In the genomic region with DNA sequence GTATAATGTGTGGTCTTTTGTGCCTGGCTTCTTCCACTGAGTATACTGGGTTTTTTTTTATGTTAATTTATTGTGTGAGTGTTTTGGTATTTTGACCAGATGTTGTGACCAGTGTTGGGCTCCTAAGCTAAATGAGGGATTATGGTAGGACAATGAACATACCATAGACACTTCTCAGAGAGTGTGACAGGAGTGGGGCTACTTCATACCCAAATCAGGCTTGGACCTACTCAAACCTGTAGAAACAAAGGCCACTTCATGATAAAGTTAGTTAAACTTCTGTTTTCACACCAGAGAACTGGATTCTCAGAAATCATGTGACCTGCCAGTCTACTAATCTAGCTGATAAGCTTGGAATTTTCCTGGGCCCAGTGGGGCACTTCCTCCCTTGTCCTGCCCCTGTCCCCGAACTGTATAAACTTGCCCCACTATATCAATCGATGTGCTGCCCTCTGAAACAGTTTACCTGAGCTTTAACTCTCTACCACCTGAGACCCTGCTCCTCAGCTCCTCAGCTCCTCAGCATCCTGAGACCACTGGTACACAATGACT, we compare ENCODE assay signal across 1 mouse cellular context.
TF ChIP-seq lines count a peak whose summit lies in the region.

No protein-coding gene starts in this region.

TF ChIP-seq in MEL, 35 proteins besides CTCF, POLR2A, EP300 and RAD21:
- TF ChIP-seq POLR2AphosphoS2 (IDR thresholded peaks at IDR 0.05; ENCODE audit: low read length) (no peak), KAT2A (conservative IDR thresholded peaks at IDR 0.05; ENCODE audit: low read depth, low read length) (no peak), USF1 (IDR thresholded peaks at IDR 0.05; ENCODE audit: low read depth, low read length) (peak; percentile 81), ZMIZ1 (IDR thresholded peaks at IDR 0.05; ENCODE audit: low read depth, low read length) (no peak), GATA1 (IDR thresholded peaks at IDR 0.05; ENCODE audit: low read depth, low read length) (peak; percentile 46), ZNF384 (IDR thresholded peaks at IDR 0.05; ENCODE audit: low read depth, low read length) (no peak), NRF1 (IDR thresholded peaks at IDR 0.05; ENCODE audit: insufficient read depth, low read depth, low read length, poor library complexity, severe bottlenecking) (no peak), HCFC1 (IDR thresholded peaks at IDR 0.05; ENCODE audit: low read depth, low read length) (no peak), TCF12 (IDR thresholded peaks at IDR 0.05; ENCODE audit: low read depth, low read length) (no peak), UBTF (IDR thresholded peaks at IDR 0.05; ENCODE audit: borderline replicate concordance, insufficient read depth, low read depth, low read length) (no peak), MYB (IDR thresholded peaks at IDR 0.05; ENCODE audit: low read depth, low read length) (no peak)
